Mouse (Mus musculus): ENCODE data around the gene Psmc3ip. TPM values are rescaled to one million over a fixed set of nuclear protein-coding genes. Genes with fewer than 3 reads are reported as not detected.
A peak's percentile ranks its signal among the peaks of the same experiment; 100 is the strongest.

The Psmc3ip gene
- total RNA-seq, 2 experiments from 2014 or later = 1.9 to 4.1 TPM

DNA sequence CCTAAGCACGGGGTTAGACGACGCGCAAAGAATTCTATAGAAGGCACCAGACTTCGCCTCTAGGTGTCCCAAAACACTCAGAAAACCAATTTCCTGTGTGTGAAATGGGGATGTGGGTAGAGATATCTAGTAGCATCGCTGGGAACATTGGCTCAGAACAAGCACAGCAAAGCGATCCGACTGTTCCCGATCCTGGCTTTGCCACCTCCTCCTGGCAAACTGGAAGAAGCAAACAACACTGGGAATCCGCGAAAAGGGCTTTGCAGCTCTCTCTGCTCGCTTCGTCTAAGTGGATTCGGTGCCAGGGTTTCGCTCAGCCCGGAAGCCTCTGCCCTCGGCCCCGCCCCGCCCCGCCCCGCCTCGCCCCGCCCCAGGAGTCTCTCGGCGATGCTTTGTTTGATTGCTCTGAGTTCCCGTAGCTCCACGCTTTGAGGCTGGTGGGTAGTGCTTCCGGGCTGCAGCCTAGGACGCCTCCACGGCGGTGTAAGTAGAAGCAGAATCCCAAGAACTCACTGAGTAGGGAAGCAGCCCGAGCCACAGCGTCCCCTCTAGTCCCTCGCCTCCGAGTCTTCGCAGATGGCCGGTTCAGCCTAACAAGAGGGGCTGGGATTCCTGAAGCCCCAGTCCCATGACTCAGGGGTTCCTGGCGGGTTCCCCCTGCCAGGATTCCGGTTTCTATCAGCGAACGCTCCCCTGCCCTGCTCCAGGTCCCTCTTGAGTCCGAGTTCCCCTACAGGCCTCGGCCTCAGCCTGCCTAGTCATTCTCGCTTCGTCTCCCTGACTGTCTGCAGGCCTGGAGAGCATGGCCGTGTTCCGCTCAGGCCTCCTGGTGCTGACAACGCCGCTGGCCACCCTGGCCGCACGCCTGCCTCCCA is 12.8 kb downstream of the Psmc3ip start, which contains the start of gene Coasy:
Gene Coasy (plus strand): TSS at position 358 of the 875 bp plus-strand sequence.
- DNase-seq = peak; percentile 78 to 88
- intact Hi-C loops (cut with DNase I) = loop anchor here (1.0 kb wide), 1 partner anchor 91 kb away; no protein-coding TSS in a partner anchor

- no peak for DNase-seq
- intact Hi-C loops (cut with DNase I) = loop anchor here (1.0 kb wide), 2 partner anchors 11 to 92 kb away; partner anchors contain the start of gene Naglu
Observed at GRCm38 (mm10) chr11:101081659-101082058, 13.6 kb downstream of the Psmc3ip start.

DNA sequence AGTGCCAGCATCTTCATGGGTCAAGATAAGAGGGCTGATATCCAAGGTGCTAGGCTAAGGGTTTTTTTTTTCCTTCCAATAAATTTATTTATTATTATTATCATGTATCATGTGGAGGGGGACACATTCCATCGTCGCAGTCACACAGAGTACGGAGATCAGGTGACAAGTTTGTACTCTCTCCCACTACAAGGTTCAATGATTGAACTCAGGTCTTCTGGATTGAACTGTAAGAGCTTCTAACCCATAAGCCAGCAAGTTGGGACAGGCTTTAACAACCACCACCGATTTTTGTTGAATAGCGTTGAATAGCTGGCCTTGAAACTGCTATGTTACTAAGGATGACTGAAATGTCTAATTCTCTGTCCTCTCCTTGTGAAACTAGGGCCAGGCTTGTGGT is 14.8 kb downstream of the Psmc3ip start:
- no peak for DNase-seq
- intact Hi-C loops (cut with DNase I) = no loop called here

DNA sequence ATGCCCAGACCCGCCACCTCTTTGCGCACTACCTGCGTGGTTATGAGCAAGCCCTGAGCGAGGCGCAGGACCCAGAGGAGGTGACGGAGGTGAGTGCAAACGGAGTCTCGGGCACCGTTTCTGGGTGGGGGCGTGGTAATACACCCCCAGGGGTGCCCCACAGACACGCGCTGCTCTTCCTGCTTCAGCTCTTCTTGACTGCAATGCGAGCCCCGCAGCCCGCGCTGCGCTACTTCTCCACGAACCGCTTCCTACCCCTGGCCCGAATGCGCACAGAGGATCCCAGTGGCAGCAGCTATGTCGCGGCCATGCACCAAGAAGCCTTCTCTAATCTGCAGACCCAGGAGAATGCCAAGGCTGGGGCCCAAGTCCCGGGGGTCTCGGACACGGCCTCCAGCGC is 15.5 kb downstream of the Psmc3ip start:
- no peak for DNase-seq
- intact Hi-C loops (cut with DNase I) = no loop called here

DNA sequence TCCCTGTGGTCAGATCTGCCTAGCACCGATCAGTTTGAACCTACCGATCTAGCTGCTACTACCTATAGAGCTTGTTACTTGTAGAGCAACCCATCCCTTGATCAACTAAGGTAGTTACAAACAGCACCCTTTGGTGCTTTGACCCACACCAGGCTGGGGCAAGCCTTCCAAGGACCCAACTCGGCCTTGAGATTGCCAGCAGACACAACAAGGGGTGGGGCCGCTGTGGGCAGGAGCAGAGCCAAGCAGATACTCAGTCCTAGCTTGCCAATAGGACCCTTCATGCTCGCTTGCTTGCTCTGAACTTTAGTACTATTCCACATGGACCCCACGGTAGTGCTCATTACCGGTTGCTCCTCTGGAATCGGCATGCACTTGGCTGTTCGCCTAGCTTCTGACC is 17.1 kb downstream of the Psmc3ip start, which contains the start of gene Hsd17b1:
Gene Hsd17b1 (plus strand): TSS at position 291 of the 400 bp plus-strand sequence.
- no peak for DNase-seq
- intact Hi-C loops (cut with DNase I) = no loop called here

DNA sequence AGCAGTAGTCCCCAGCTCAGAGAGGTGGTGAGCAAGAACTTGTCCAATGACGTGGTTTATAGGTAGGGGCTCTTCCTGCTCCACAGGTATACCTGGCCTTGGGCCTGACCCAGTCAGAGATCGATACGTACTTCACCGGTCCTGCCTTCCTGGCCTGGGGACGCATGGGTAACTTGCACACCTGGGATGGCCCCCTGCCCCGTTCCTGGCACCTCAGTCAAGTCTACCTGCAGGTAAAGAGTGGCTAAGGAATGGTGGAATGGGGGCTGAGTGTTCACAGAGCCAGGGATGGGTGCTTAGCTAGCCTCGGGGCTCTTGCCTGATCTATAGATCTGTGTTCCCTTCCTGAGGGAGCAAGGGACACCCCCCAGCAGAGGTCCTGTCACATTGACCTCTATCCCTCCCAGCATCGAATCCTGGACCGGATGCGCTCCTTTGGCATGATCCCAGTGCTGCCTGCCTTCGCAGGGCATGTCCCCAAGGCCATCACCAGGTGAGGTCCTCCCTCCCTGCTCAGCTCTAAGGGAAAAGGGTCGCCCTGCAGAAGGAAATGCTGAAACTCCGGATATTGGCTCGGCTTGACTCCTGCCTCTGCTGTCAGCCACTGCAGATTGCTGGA is 23.3 kb downstream of the Psmc3ip start:
- no peak for DNase-seq
- intact Hi-C loops (cut with DNase I) = no loop called here

DNA sequence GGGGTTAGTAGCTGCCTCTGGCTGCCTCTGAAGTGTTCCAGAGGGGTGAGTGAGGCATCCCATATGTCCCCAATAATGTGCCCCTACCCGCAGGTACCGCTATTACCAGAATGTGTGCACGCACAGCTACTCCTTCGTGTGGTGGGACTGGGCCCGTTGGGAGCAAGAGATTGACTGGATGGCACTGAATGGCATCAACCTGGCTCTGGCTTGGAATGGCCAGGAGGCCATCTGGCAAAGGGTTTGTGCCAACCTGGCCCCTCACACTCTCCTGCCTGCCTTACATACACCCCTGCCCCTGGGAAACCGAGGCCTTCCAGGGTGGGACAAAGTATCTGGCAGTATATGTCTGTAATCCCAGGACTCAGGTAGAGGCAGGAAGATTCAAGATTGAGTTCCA is 24.2 kb downstream of the Psmc3ip start:
- intact Hi-C loops (cut with DNase I) = loop anchor here (1.0 kb wide), 1 partner anchor 10 kb away; no protein-coding TSS in a partner anchor

DNA sequence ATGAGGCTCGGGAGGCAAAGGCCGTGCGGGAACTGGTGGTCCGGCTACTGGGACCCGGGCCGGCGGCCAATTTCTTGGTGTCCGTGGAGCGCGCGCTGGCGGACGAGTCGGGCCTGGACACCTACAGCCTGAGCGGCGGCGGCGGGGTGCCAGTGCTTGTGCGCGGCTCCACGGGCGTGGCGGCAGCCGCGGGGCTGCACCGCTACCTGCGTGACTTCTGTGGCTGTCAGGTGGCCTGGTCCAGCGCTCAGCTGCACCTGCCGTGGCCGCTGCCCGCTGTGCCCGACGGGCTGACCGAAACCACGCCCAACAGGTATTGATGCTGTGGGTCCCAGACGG is 25.1 kb downstream of the Psmc3ip start:
- intact Hi-C loops (cut with DNase I) = loop anchor here (1.0 kb wide), 1 partner anchor 11 kb away; no protein-coding TSS in a partner anchor
- DNase-seq = no peak

More for the DNA sequence above, 24.2 kb downstream of the Psmc3ip start:
- DNase-seq = no peak

DNA sequence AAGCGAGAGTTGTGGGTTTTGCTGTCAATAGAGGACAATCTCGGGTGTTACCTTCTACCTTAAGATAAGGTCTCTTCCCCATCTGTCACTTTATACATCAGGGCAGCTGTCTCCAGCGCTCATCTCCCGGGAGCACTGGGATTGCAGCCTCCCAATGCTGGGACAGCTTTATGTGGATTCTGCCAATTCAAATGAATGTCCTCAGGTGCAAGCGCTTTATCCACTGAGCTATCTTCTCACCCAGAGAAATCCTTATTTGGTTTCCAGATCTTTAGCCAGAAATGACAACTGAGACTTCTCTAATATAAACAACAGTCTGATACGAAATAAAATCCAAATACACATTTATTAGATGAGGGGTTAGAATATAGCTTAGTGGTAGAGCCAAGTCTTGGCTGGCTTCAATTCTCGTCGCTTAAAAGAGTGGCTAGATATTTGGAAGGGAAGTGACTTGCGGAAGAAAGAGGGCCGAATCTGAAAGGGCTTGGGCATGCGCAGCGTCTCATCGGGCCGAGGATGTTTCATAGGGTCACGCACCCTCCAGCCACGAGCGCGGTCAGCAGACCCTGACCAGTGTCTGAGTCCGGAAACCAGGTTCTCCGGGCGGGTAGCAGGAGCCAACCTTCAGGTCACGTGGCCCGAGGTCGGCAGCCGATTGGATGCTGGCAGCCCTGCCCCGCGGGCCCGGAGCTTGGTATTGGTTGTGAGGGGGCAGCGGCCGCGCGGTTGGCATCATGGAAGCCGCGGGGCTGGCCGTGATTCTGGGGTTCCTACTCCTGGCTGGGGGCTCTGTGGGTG is 25.6 kb downstream of the Psmc3ip start, which contains the start of gene Naglu:
Gene Naglu (plus strand): TSS at position 622 of the 798 bp plus-strand sequence.
- intact Hi-C loops (cut with DNase I) = loop anchor here (1.0 to 10.0 kb wide), 2 partner anchors 12 to 355 kb away; partner anchors contain the start of genes Hspb9 and Kat2a
- peak; percentile 92 to 94 for DNase-seq

DNA sequence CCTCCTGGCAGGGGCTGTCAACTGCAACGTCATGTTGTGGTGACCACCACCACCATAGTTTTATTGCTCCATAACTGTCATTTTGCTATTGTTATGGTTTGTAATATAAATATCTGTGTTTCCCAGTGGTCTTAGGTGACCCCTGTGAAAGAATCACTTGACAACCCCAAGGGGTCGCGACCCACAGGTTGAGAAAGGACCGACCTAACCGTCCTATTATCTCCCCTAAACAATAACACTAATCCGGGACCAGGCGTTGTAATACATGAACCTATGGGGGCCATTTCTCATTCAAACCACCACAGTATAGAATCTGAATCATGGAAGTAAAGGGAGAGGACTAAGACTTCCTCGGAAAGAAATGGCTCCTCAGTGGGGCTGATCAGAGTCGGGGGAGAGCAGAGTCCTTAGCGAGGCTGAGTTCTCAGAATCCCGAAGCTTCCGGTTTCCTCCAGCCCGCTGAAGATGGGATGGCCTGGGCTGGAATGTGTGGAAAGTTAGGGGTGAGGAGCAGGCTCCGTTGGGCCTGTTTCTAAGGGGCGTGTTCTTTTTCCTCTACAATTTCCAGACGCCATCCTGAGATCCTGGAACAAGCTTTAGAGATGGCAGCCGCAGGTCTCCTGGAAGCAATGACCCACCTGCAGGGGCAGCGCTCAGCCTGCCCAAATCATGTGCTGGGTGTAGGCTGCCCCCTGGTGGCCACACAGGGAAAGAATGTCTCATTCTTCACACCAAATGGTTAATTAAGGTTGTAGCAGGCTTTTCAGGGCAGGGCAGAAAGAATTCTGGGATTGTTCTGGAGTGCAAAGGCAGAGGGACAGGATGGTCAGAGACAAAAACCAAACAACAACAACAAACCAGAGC is 28.5 kb downstream of the Psmc3ip start:
- intact Hi-C loops (cut with DNase I) = loop anchor here (1.0 to 10.0 kb wide), 3 partner anchors 9 to 352 kb away; partner anchors contain the start of genes Hspb9 and Kat2a
- peak; percentile 84 to 85 for DNase-seq

GRCm38 (mm10) chr11:101065002-101065401 is 30.2 kb downstream of the Psmc3ip start:
- no peak for DNase-seq
- intact Hi-C loops (cut with DNase I) = loop anchor here (10.0 kb wide), 1 partner anchor 350 kb away; the partner anchor contains the start of genes Hspb9 and Kat2a

DNA sequence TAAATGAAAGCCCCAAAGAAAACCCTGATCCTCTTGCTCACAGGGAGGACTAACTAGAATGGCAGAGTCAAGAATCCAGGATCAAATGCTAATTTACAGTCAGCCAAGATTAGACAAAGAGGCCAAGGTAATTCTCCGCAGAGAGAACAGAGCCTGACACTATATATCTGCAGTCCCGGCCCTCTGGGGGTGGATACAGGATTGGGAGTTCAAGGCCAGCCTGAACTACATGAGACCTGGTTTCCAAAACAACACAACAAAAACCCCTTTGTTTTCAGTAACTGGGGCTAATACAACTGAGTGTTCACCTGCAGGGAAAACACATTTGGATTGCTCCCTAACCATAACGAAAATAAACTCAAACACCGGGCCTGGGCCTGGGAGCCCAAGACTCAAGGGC is 30.8 kb downstream of the Psmc3ip start:
- DNase-seq = no peak
- intact Hi-C loops (cut with DNase I) = loop anchor here (10.0 kb wide), 1 partner anchor 350 kb away; the partner anchor contains the start of genes Hspb9 and Kat2a

GRCm38 (mm10) chr11:101063676-101064327 is 31.4 kb downstream of the Psmc3ip start:
- DNase-seq = peak; percentile 72 to 80
- intact Hi-C loops (cut with DNase I) = loop anchor here (10.0 kb wide), 1 partner anchor 349 kb away; the partner anchor contains the start of genes Hspb9 and Kat2a

DNA sequence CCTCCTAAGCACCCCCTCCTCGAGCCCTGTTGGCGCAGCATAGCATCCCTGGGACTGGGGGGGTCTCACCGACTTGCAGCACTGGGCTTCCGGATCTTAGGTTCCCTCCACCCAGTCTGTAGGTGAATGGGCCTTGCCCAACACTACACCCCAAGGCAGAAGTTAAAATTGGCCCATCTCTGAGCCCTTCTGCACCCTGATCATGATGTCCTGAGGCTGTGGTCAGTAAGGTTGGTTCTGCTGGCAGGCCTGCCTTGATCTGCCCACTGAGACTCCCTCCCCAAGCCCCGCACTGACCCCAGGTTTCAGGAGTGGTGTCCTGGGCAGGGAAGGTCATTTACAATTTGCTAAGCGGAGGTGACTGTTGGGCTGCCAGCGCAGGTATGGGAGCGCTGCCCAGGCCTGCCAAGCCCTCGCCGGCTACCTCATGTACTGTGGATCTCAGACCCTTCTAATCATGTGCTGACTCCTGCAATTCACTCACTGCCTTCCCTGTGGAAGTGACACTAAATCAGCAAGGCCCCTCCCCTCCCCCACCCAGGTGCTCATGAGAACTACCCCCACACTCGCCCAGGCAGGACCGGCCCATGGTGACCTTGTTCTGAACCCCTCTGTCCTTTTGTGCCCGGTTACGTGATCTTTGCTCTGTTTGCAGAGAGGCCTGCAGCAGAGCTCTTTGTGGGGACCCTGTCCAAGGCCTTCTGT is 32.1 kb downstream of the Psmc3ip start:
- intact Hi-C loops (cut with DNase I) = loop anchor here (10.0 kb wide), 1 partner anchor 348 kb away; the partner anchor contains the start of genes Hspb9 and Kat2a
- no peak for DNase-seq

- intact Hi-C loops (cut with DNase I) = loop anchor here (10.0 kb wide), 1 partner anchor 348 kb away; the partner anchor contains the start of genes Hspb9 and Kat2a
- peak; percentile 63 to 74 for DNase-seq
Observed at GRCm38 (mm10) chr11:101062165-101062884, 32.9 kb downstream of the Psmc3ip start.

- DNase-seq = no peak
- intact Hi-C loops (cut with DNase I) = loop anchor here (10.0 kb wide), 1 partner anchor 346 kb away; the partner anchor contains the start of genes Hspb9 and Kat2a
Observed at GRCm38 (mm10) chr11:101061049-101061448, 34.2 kb downstream of the Psmc3ip start.

GRCm38 (mm10) chr11:101060126-101060525 is 35.1 kb downstream of the Psmc3ip start:
- DNase-seq = peak; percentile 78 to 79
- intact Hi-C loops (cut with DNase I) = loop anchor here (10.0 kb wide), 1 partner anchor 345 kb away; the partner anchor contains the start of genes Hspb9 and Kat2a
